Mouse (Mus musculus) bone marrow macrophage, adult 2 months (primary cell): ENCODE data around the gene Upk2.
"Not testable (repeated sequence)": the region's sequence is repeated elsewhere in the genome, so short reads cannot be mapped to it uniquely, and the experiment has no call there.

Experiments
- CTCF ChIP-seq: IDR thresholded peaks from 2 replicates; pipeline ENCODE4 v1.5.1; 2012; ENCODE audit warnings: low read depth, mild to moderate bottlenecking, low read length, moderate library complexity
- POLR2A ChIP-seq: IDR thresholded peaks from 2 replicates; pipeline ENCODE4 v1.6.1; 2012; ENCODE audit warnings: mild to moderate bottlenecking, low read depth, low read length, borderline replicate concordance

DNA sequence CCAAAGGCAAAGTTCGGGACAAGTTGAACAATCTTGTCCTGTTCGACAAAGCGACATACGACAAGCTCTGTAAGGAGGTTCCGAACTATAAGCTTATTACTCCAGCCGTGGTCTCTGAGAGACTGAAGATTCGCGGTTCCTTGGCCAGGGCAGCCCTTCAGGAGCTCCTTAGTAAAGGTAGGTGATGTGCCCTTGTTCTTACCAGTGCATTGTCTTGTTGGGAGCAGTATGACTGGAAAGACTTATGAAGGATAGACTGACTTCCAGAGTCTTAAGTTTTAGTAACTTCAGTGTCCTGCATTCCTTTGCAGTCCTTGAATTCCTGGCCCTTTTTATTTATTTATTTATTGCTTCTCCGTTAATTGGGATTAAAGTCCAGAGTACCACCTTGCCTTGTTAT, 46.1 kb downstream of the Upk2 start:
- TF ChIP-seq POLR2A, CTCF: not testable (repeated sequence)
